Mouse (Mus musculus) limb, embryonic 13.5 days (tissue): ENCODE measurements around the gene LTO1. TPM values are rescaled to one million over a fixed set of nuclear protein-coding genes. Genes with fewer than 3 reads are reported as not detected.
A peak's percentile ranks its signal among the peaks of the same experiment; 100 is the strongest.

Source experiments
- ATAC-seq: fragments of 200-750 bp; cut with Nextera tagmentation; 2 replicates; pipeline ENCODE4 v1.8.0; 2017; ENCODE audit warnings: low read depth, moderate number of reproducible peaks, moderate TSS enrichment; ENCODE audit not compliant: low FRiP score
- H3K27ac ChIP-seq: fragments of 300-500 bp; sonication (generic); 2 replicates; pipeline ENCODE4 v1.5.1; 2015; ENCODE audit warnings: inconsistent platforms, mild to moderate bottlenecking, moderate library complexity
- H3K27me3 ChIP-seq: fragments of 300-500 bp; sonication (generic); 2 replicates; pipeline ENCODE4 v1.6.1; 2015; ENCODE audit warnings: mild to moderate bottlenecking, inconsistent platforms
- H3K36me3 ChIP-seq: fragments of 300-500 bp; sonication (generic); 2 replicates; pipeline ENCODE4 v1.6.1; 2015; ENCODE audit warnings: inconsistent platforms, mild to moderate bottlenecking, moderate library complexity
- H3K4me1 ChIP-seq: fragments of 300-500 bp; sonication (generic); 2 replicates; pipeline ENCODE4 v1.6.1; 2015; ENCODE audit warnings: inconsistent platforms
- H3K4me2 ChIP-seq: fragments of 300-500 bp; sonication (generic); replicated peaks from 2 replicates; pipeline ENCODE4 v1.6.1; 2015; ENCODE audit warnings: inconsistent platforms, mild to moderate bottlenecking, moderate library complexity
- H3K4me3 ChIP-seq: fragments of 300-500 bp; sonication (generic); 2 replicates; pipeline ENCODE4 v1.5.1; 2015; ENCODE audit warnings: moderate library complexity, mild to moderate bottlenecking, inconsistent platforms
- H3K9ac ChIP-seq: fragments of 300-500 bp; sonication (generic); 2 replicates; pipeline ENCODE4 v1.6.1; 2015; ENCODE audit warnings: mild to moderate bottlenecking, inconsistent platforms
- H3K9me3 ChIP-seq: fragments of 300-500 bp; sonication (generic); 2 replicates; pipeline ENCODE4 v1.6.1; 2016; ENCODE audit warnings: inconsistent platforms
- WGBS: fragments of 180-500 bp; shearing (Covaris S2); methylation state at CpG from one replicate; pipeline ENCODE4 v1.1.7; 2015; 5-methylcytosine and 5-hydroxymethylcytosine counted together
- polyA plus RNA-seq: library from polyadenylated mRNA; unstranded; fragments of >200 nt; fragmentation: Nextera tagmentation; extraction: Ambion mirVana; gene quantifications from 2 replicates; pipeline ENCODE4 v1.2.1, GENCODE M21; 2015

LTO1 gene
- polyA plus RNA-seq, 1 experiment from 2014 or later, result 32.9 TPM

GRCm38 (mm10) chr7:144942744-144943135 lies 27.8 kb downstream of the LTO1 start:
- H3K4me2 ChIP-seq, result peak overlapping the region; percentile 96
- under 1% methylated on average over 20 of the region's 20 CpGs for WGBS
- H3K9me3 ChIP-seq, result no peaks in the 10 kb centered on the region
- peak overlapping the region; percentile 72 for H3K9ac ChIP-seq
- H3K27ac ChIP-seq, result peak overlapping the region; percentile 96
- peak overlapping the region; percentile 75 for H3K4me3 ChIP-seq
- H3K27me3 ChIP-seq, result no peaks in the 10 kb centered on the region
- H3K4me1 ChIP-seq, result peaks cover 35% of the 10 kb centered on the region
- no peak for ATAC-seq
- H3K36me3 ChIP-seq, result no peaks in the 10 kb centered on the region

GRCm38 (mm10) chr7:144943254-144943653 lies 28.4 kb downstream of the LTO1 start:
- WGBS, result under 1% methylated on average over 45 of the region's 45 CpGs
- Histone ChIP-seq H3K27me3 (no peaks in the 10 kb centered on the region), H3K27ac (peak overlapping the region; percentile 96), H3K36me3 (no peaks in the 10 kb centered on the region), H3K4me3 (peak overlapping the region; percentile 75), H3K4me2 (peak overlapping the region; percentile 96), H3K9me3 (no peaks in the 10 kb centered on the region), H3K4me1 (peaks cover 35% of the 10 kb centered on the region), H3K9ac (peak overlapping the region; percentile 72)
- peak; percentile 21; the same call in 1 of the 2 replicates for ATAC-seq

- no peak overlapping the region; the same call in 1 of the 2 replicates for H3K4me2 ChIP-seq
- peak overlapping the region; percentile 53; the same call in 1 of the 2 replicates for H3K27ac ChIP-seq
- H3K4me1 ChIP-seq, result peaks cover 17% of the 10 kb centered on the region
- no peaks in the 10 kb centered on the region for H3K36me3 ChIP-seq
- H3K4me3 ChIP-seq, result no peak overlapping the region
- WGBS, result 29% methylated on average over 12 of the region's 12 CpGs
- H3K9me3 ChIP-seq, result peaks cover 2% of the 10 kb centered on the region; the same call in 1 of the 2 replicates
- no peak overlapping the region for H3K9ac ChIP-seq
- no peak; the same call in 1 of the 2 replicates for ATAC-seq
- no peaks in the 10 kb centered on the region for H3K27me3 ChIP-seq
These were observed 43.9 kb downstream of the LTO1 start for GRCm38 (mm10) chr7:144958509-144959395.

- no peak overlapping the region for H3K4me3 ChIP-seq
- ATAC-seq, result no peak
- peaks cover 2% of the 10 kb centered on the region; the same call in 1 of the 2 replicates for H3K9me3 ChIP-seq
- no peak overlapping the region for H3K9ac ChIP-seq
- no peaks in the 10 kb centered on the region for H3K36me3 ChIP-seq
- no peak overlapping the region for H3K4me2 ChIP-seq
- no peaks in the 10 kb centered on the region for H3K27me3 ChIP-seq
- H3K4me1 ChIP-seq, result peaks cover 4% of the 10 kb centered on the region
- WGBS, result 94% methylated on average over 1 of the region's 1 CpGs
- no peak overlapping the region for H3K27ac ChIP-seq
These were observed 49.0 kb downstream of the LTO1 start for GRCm38 (mm10) chr7:144963911-144964310.

GRCm38 (mm10) chr7:144964316-144964715 lies 49.4 kb downstream of the LTO1 start:
- H3K9ac ChIP-seq, result no peak overlapping the region
- WGBS, result 89% methylated on average over 4 of the region's 4 CpGs
- H3K4me3 ChIP-seq, result no peak overlapping the region
- H3K9me3 ChIP-seq, result peaks cover 2% of the 10 kb centered on the region; the same call in 1 of the 2 replicates
- no peak overlapping the region for H3K4me2 ChIP-seq
- no peaks in the 10 kb centered on the region for H3K27me3 ChIP-seq
- H3K27ac ChIP-seq, result no peak overlapping the region
- H3K4me1 ChIP-seq, result peaks cover under 1% of the 10 kb centered on the region; the same call in 1 of the 2 replicates
- no peaks in the 10 kb centered on the region for H3K36me3 ChIP-seq
- no peak for ATAC-seq

- Histone ChIP-seq H3K4me2 (no peak overlapping the region), H3K4me3 (no peak overlapping the region), H3K27ac (no peak overlapping the region), H3K9ac (no peak overlapping the region), H3K27me3 (no peaks in the 10 kb centered on the region), H3K9me3 (peaks cover 2% of the 10 kb centered on the region; the same call in 1 of the 2 replicates), H3K4me1 (no peaks in the 10 kb centered on the region; the same call in 1 of the 2 replicates), H3K36me3 (no peaks in the 10 kb centered on the region)
- ATAC-seq, result no peak
- WGBS, result 85% methylated on average over 5 of the region's 5 CpGs
These were observed 51.0 kb downstream of the LTO1 start for GRCm38 (mm10) chr7:144965893-144966292.

- Histone ChIP-seq H3K4me2 (no peak overlapping the region), H3K9ac (no peak overlapping the region), H3K4me3 (no peak overlapping the region), H3K27ac (no peak overlapping the region), H3K9me3 (no peaks in the 10 kb centered on the region), H3K4me1 (no peaks in the 10 kb centered on the region; the same call in 1 of the 2 replicates), H3K27me3 (no peaks in the 10 kb centered on the region), H3K36me3 (no peaks in the 10 kb centered on the region)
- no peak for ATAC-seq
- WGBS, result 70% methylated on average over 8 of the region's 8 CpGs
These were observed 56.3 kb downstream of the LTO1 start for GRCm38 (mm10) chr7:144970997-144971768.

GRCm38 (mm10) chr7:144971769-144972168 lies 56.9 kb downstream of the LTO1 start:
- Histone ChIP-seq H3K9me3 (no peaks in the 10 kb centered on the region), H3K4me2 (no peak overlapping the region), H3K4me1 (no peaks in the 10 kb centered on the region; the same call in 1 of the 2 replicates), H3K36me3 (no peaks in the 10 kb centered on the region), H3K27ac (no peak overlapping the region), H3K9ac (no peak overlapping the region), H3K27me3 (no peaks in the 10 kb centered on the region), H3K4me3 (no peak overlapping the region)
- WGBS, result 33% methylated on average over 2 of the region's 2 CpGs
- ATAC-seq, result no peak

- Histone ChIP-seq H3K27me3 (no peaks in the 10 kb centered on the region), H3K9ac (no peak overlapping the region), H3K9me3 (no peaks in the 10 kb centered on the region), H3K36me3 (no peaks in the 10 kb centered on the region), H3K4me1 (no peaks in the 10 kb centered on the region; the same call in 1 of the 2 replicates), H3K4me2 (no peak overlapping the region), H3K27ac (no peak overlapping the region), H3K4me3 (no peak overlapping the region)
- 68% methylated on average over 8 of the region's 8 CpGs for WGBS
- ATAC-seq, result no peak
These were observed 58.6 kb downstream of the LTO1 start for GRCm38 (mm10) chr7:144973461-144973860.

GRCm38 (mm10) chr7:144977121-144977520 lies 62.2 kb downstream of the LTO1 start:
- H3K27ac ChIP-seq, result no peak overlapping the region
- no peak overlapping the region for H3K4me2 ChIP-seq
- 77% methylated on average over 2 of the region's 2 CpGs for WGBS
- H3K9me3 ChIP-seq, result peaks cover 3% of the 10 kb centered on the region; the same call in 1 of the 2 replicates
- H3K36me3 ChIP-seq, result no peaks in the 10 kb centered on the region
- no peak overlapping the region for H3K9ac ChIP-seq
- no peak overlapping the region for H3K4me3 ChIP-seq
- H3K27me3 ChIP-seq, result no peaks in the 10 kb centered on the region
- no peaks in the 10 kb centered on the region for H3K4me1 ChIP-seq
- ATAC-seq, result no peak

GRCm38 (mm10) chr7:144979814-144980213 lies 64.9 kb downstream of the LTO1 start:
- H3K27ac ChIP-seq, result no peak overlapping the region
- H3K9ac ChIP-seq, result no peak overlapping the region
- no peaks in the 10 kb centered on the region for H3K4me1 ChIP-seq
- no peak overlapping the region for H3K4me2 ChIP-seq
- no peaks in the 10 kb centered on the region for H3K27me3 ChIP-seq
- H3K9me3 ChIP-seq, result peaks cover 3% of the 10 kb centered on the region; the same call in 1 of the 2 replicates
- no peaks in the 10 kb centered on the region for H3K36me3 ChIP-seq
- no peak overlapping the region for H3K4me3 ChIP-seq
- whole genome bisulfite sequencing, result 74% methylated on average over 5 of the region's 5 CpGs
- ATAC-seq, result no peak
